In the genomic region with DNA sequence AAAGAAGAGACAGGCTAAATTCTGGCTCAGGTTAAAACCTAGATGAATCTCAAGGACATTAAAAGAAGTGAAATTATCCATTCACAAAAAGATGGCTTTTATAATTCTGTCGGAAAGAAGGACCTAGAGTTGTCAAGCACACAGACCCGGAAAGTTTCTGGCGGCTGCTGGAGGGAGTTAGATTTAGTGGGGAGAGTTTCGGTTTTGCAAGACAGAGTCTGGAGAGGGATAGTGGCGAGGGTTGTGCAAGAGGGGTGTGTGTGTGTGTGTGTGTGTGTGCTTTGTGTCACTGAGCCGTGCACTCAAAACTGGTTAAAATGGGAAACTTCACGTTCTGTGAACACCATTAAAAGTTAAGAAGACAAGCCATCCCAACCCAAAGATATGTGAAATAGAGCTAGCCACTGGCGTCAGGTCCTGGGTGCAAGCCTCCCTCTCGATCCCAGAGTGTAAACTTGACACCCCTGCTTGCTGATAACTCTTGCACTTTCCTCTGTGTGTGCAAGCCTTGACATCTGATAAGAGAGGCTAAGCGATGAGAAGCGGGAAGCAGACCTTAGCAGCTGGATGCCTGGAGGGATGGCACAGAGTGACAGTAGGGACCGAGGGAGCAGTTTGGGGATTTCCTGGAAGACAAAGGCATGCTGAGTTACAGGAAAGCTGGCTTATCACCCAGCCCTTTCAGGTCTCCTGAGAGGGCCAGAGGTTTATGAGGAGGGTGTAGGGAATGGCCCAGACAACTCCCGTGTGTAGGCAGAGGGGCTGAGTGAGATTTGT, we compare ENCODE assay signal across 15 mouse cellular contexts. TPM values are rescaled to one million over a fixed set of nuclear protein-coding genes. Genes with fewer than 3 reads are reported as not detected.
A peak's percentile ranks its signal among the peaks of the same experiment; 100 is the strongest.
DNase-seq lines count a peak whose midpoint lies in the region; ATAC-seq and TF ChIP-seq lines count a peak whose summit lies in the region.
"Had no signal": no experiment of that assay in that cellular context is flagged by ENCODE, and none has a peak within 500 bp of the region (broad histone marks: within the 10 kb centered on the region; RNA-seq: fewer than 3 reads in every experiment).

No protein-coding gene starts in this region.

- WGBS in limb, embryonic 10.5 days, result 57% methylated on average over 13 of the region's 13 CpGs

- H3K9me3 ChIP-seq in MEL (replicated peaks; ENCODE audit: insufficient read depth, low read length), result no peaks in the 10 kb centered on the region
- no peaks in the 10 kb centered on the region for H3K9me3 ChIP-seq in limb, embryonic 10.5 days (replicated peaks)
- H3K9me3 ChIP-seq: embryonic facial prominence, embryonic 12.5 days; limb, embryonic 13.5 days had no signal

- no peak overlapping the region for H3K9ac ChIP-seq in MEL (ENCODE audit: control insufficient read depth, low read depth, low read length, poor library complexity, severe bottlenecking)
- H3K9ac ChIP-seq: embryonic facial prominence, embryonic 12.5 days; limb, embryonic 13.5 days had no signal

- H3K27ac ChIP-seq in gastrocnemius, adult 2 months, result peak overlapping the region; percentile 35
- H3K27ac ChIP-seq in MEL (ENCODE audit: control insufficient read depth, low read depth, low read length), result no peak overlapping the region
- peak overlapping the region; percentile 14; the same call in 1 of the 2 replicates for H3K27ac ChIP-seq in limb, embryonic 10.5 days
- H3K27ac ChIP-seq: embryonic facial prominence, embryonic 12.5 days; limb, embryonic 13.5 days had no signal

- peak in 1 of 2 experiments; percentile 46; a peak in 3 of 4 replicates for TF ChIP-seq EP300 in MEL (IDR thresholded peaks at IDR 0.05; ENCODE audit: low read depth in 1 of 2, low read length in 2 of 2)

- no peak overlapping the region for H3K4me3 ChIP-seq in gastrocnemius, adult 2 months
- H3K4me3 ChIP-seq in MEL (ENCODE audit: control insufficient read depth in 1 of 2, insufficient read depth in 1 of 2, low read depth in 2 of 2, low read length in 2 of 2), result no peak overlapping the region
- H3K4me3 ChIP-seq in limb, embryonic 10.5 days, result no peak overlapping the region
- H3K4me3 ChIP-seq: embryonic facial prominence, embryonic 12.5 days; limb, embryonic 13.5 days had no signal

- peaks cover 0 to 9% of the 10 kb centered on the region in 2 experiments; a peak in 2 of 4 replicates for H3K36me3 ChIP-seq in MEL (ENCODE audit: control insufficient read depth in 1 of 2, insufficient read depth in 2 of 2, low read length in 2 of 2)
- no peaks in the 10 kb centered on the region for H3K36me3 ChIP-seq in limb, embryonic 10.5 days
- H3K36me3 ChIP-seq: embryonic facial prominence, embryonic 12.5 days; limb, embryonic 13.5 days had no signal

- H3K79me2 ChIP-seq in MEL (ENCODE audit: control insufficient read depth, insufficient read depth, low read length, poor library complexity), result no peaks in the 10 kb centered on the region

- no peak for ATAC-seq in monocyte, adult 5-6 weeks (replicated peaks; ENCODE audit: insufficient number of reproducible peaks, low FRiP score, low TSS enrichment, poor library complexity, severe bottlenecking)
- ATAC-seq in activated CD4-positive, CD25-positive, alpha-beta regulatory T cell, adult 4 months, result no peak
- ATAC-seq: hindbrain, embryonic 16.5 days; Patski had no signal

- no peak for TF ChIP-seq CTCF in gastrocnemius, adult 2 months (IDR thresholded peaks at IDR 0.05)
- no peak for TF ChIP-seq CTCF in MEL (IDR thresholded peaks at IDR 0.05 in 2 of 3, conservative IDR thresholded peaks at IDR 0.05 in 1 of 3; ENCODE audit: control insufficient read depth in 1 of 3, insufficient read depth in 1 of 3, low read depth in 2 of 3, low read length in 3 of 3, poor library complexity in 1 of 3, severe bottlenecking in 1 of 3)

- peaks cover 3 to 24% of the 10 kb centered on the region in 2 experiments; a peak in 3 of 4 replicates for H3K4me1 ChIP-seq in MEL (ENCODE audit: control insufficient read depth in 1 of 2, insufficient read depth in 2 of 2, low read length in 2 of 2)
- H3K4me1 ChIP-seq in limb, embryonic 10.5 days, result peaks cover 22% of the 10 kb centered on the region

- no peaks in the 10 kb centered on the region for H3K27me3 ChIP-seq in MEL (ENCODE audit: control insufficient read depth in 1 of 2, insufficient read depth in 2 of 2, low read length in 2 of 2)
- H3K27me3 ChIP-seq in limb, embryonic 10.5 days (ENCODE audit: low read depth, poor library complexity, severe bottlenecking), result no peaks in the 10 kb centered on the region
- H3K27me3 ChIP-seq: embryonic facial prominence, embryonic 12.5 days; limb, embryonic 13.5 days had no signal

- TF ChIP-seq RAD21 in MEL (IDR thresholded peaks at IDR 0.05; ENCODE audit: low read depth, low read length), result no peak

- peak; percentile 55 for DNase-seq in gastrocnemius, adult 2 months
- DNase-seq in gastrocnemius, postnatal 36 days, result no peak
- peak; percentile 55 for DNase-seq in MEL (ENCODE audit: low read depth, low spot score)
- DNase-seq in limb, embryonic 10.5 days (ENCODE audit: low spot score), result no peak
- peak; percentile 41 for DNase-seq in lung, postnatal 14 days
- DNase-seq in urinary bladder, postnatal 4 days (ENCODE audit: low spot score in 2 of 2), result no peak
- DNase-seq: B cell, adult 2 months; cerebellum, adult 8-10 months; kidney, postnatal 36 days had no signal

- intact Hi-C loops in gastrocnemius, adult 2 months (cut with DNase I), result no loop called here
- intact Hi-C loops in gastrocnemius, postnatal 36 days (cut with DNase I), result no loop called here

- no peak for TF ChIP-seq POLR2A in MEL (IDR thresholded peaks at IDR 0.05; ENCODE audit: control insufficient read depth in 1 of 2, insufficient read depth in 1 of 2, low read depth in 1 of 2, low read length in 2 of 2, poor library complexity in 1 of 2)

TF ChIP-seq in MEL, 35 proteins besides CTCF, POLR2A, EP300 and RAD21:
- TF ChIP-seq ETS1 (IDR thresholded peaks at IDR 0.05; ENCODE audit: low read depth, low read length) (peak; percentile 57; the same call in 1 of the 2 replicates), GATA1 (IDR thresholded peaks at IDR 0.05; ENCODE audit: low read depth, low read length) (peak; percentile 74), RCOR1 (IDR thresholded peaks at IDR 0.05; ENCODE audit: low read depth, low read length) (peak; percentile 58), TCF12 (IDR thresholded peaks at IDR 0.05; ENCODE audit: low read depth, low read length) (0 out of 2 replicates have a peak, but pooled peaks have one; percentile 37), JUND (IDR thresholded peaks at IDR 0.05; ENCODE audit: low read depth, low read length) (no peak), ZC3H11A (IDR thresholded peaks at IDR 0.05; ENCODE audit: low read depth, low read length) (0 out of 2 replicates have a peak, but pooled peaks have one; percentile 8), MYC (IDR thresholded peaks at IDR 0.05; ENCODE audit: low read depth, low read length) (no peak), TAL1 (IDR thresholded peaks at IDR 0.05; ENCODE audit: low read length) (peak; percentile 16; the same call in 1 of the 2 replicates)

RNA-seq across cellular contexts. Expression of gene 1600014C23Rik, which starts 8.9 kb away (rescaled TPM):
- under 1 TPM in 1 of 2 experiments, not detected in 1; 0.50 TPM for total RNA-seq in gastrocnemius, adult 2 months (2021)
- not detected for total RNA-seq in gastrocnemius, postnatal 36 days (2021)
- total RNA-seq in MEL (2012; rRNA removed), result 0.81 and 2.1 TPM in 2 replicates
- 1 to 10 TPM in 1 of 2 experiments, not detected in 1; 2.7 TPM for polyA plus RNA-seq in MEL (2012; ENCODE audit: insufficient read depth in 1 of 2, insufficient read length in 2 of 2, low read depth in 1 of 2, low replicate concordance in 2 of 2, missing spikeins in 1 of 2)
- 0.33 TPM in 1 of 2 replicates, not detected in the other for polyA plus RNA-seq in limb, embryonic 10.5 days (2016; fragmentation: Nextera tagmentation; extraction: Ambion mirVana)
- not detected in 3 replicates for total RNA-seq in monocyte, adult 5-6 weeks (2017)
- polyA plus RNA-seq in activated CD4-positive, CD25-positive, alpha-beta regulatory T cell, adult 4 months (2017; shearing (Covaris generic)), result not detected
- polyA plus RNA-seq: limb, embryonic 13.5 days; Patski had no signal

RNA-seq across cellular contexts. Expression of gene Tmem63b, which starts 55.9 kb away (rescaled TPM):
- total RNA-seq in gastrocnemius, adult 2 months (2021), result 10 to 100 TPM; 66.5 to 81.6 TPM
- total RNA-seq in gastrocnemius, postnatal 36 days (2021), result 10 to 100 TPM; 67.8 to 70.0 TPM
- 12.0 and 12.3 TPM in 2 replicates for total RNA-seq in MEL (2012; rRNA removed)
- 10 to 100 TPM in 1 of 2 experiments, not detected in 1; 37.9 TPM for polyA plus RNA-seq in MEL (2012; ENCODE audit: insufficient read depth in 1 of 2, insufficient read length in 2 of 2, low read depth in 1 of 2, low replicate concordance in 2 of 2, missing spikeins in 1 of 2)
- polyA plus RNA-seq in limb, embryonic 10.5 days (2016; fragmentation: Nextera tagmentation; extraction: Ambion mirVana), result 35.5 and 36.1 TPM in 2 replicates
- 17.1 to 29.0 TPM (median 19.7 TPM) in 3 replicates for total RNA-seq in monocyte, adult 5-6 weeks (2017)
- 1 to 10 TPM; 2.7 to 3.6 TPM for polyA plus RNA-seq in activated CD4-positive, CD25-positive, alpha-beta regulatory T cell, adult 4 months (2017; shearing (Covaris generic))

RNA-seq across cellular contexts. Expression of gene Mrpl14, which starts 56.4 kb away (rescaled TPM):
- 100 to 1,000 TPM in 1 of 2 experiments, 10 to 100 TPM in 1; 99.5 to 139 TPM for total RNA-seq in gastrocnemius, adult 2 months (2021)
- total RNA-seq in gastrocnemius, postnatal 36 days (2021), result 100 to 1,000 TPM; 103 to 107 TPM
- 66.2 and 68.0 TPM in 2 replicates for total RNA-seq in MEL (2012; rRNA removed)
- polyA plus RNA-seq in MEL (2012; ENCODE audit: insufficient read depth in 1 of 2, insufficient read length in 2 of 2, low read depth in 1 of 2, low replicate concordance in 2 of 2, missing spikeins in 1 of 2), result 100 to 1,000 TPM in 1 of 2 experiments, not detected in 1; 159 TPM
- polyA plus RNA-seq in limb, embryonic 10.5 days (2016; fragmentation: Nextera tagmentation; extraction: Ambion mirVana), result 160 and 167 TPM in 2 replicates
- 7.8 to 26.8 TPM (median 18.1 TPM) in 3 replicates for total RNA-seq in monocyte, adult 5-6 weeks (2017)
- 10 to 100 TPM; 73.4 to 90.9 TPM for polyA plus RNA-seq in activated CD4-positive, CD25-positive, alpha-beta regulatory T cell, adult 4 months (2017; shearing (Covaris generic))

Comparison
In these comparisons a context has a peak if more than half of its experiments do, and no peak if none do; other contexts are left out.
1. DNase-seq: peak in gastrocnemius, adult 2 months (single experiment), MEL (single experiment) and lung, postnatal 14 days (single experiment); none in gastrocnemius, postnatal 36 days (0 of 2), limb, embryonic 10.5 days (single experiment) and urinary bladder, postnatal 4 days (0 of 2).